Mouse (Mus musculus) cerebral cortex, adult 2 months (tissue): ENCODE data around the gene Eif1b.

Experiments used
- WGBS: fragments of 180-500 bp; shearing (Covaris S2); methylation state at CpG from one replicate; pipeline ENCODE4 v1.1.7; 2018; 5-methylcytosine and 5-hydroxymethylcytosine counted together

The Eif1b gene

GRCm38 (mm10) chr9:120521161-120521560 lies 29.1 kb downstream of the Eif1b start:
- WGBS, result 92% methylated on average over 1 of the region's 1 CpGs

DNA sequence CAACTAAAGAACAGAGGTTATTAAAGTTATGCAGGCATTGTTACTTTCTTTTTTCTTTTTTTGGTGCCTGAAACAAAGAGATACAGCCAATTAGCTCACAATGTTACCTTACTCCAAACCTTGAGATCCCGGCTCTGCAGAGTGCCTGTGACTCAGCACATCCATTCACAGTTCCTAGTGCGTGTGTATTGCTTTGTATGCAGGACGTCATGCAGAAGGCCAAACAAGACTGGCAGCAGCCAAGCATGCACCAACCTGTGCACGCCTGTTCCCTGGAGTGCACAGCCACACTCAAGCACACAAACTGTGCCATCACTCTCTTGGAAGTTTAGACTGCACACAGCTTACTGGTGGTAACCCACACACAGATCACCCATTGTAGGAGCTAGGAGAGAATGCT lies 35.2 kb downstream of the Eif1b start:
- 63% methylated on average over 4 of the region's 4 CpGs for WGBS

- 94% methylated on average over 8 of the region's 8 CpGs for WGBS
Measured at GRCm38 (mm10) chr9:120527919-120528318, 35.9 kb downstream of the Eif1b start.

GRCm38 (mm10) chr9:120528815-120529510 lies 36.9 kb downstream of the Eif1b start:
- WGBS, result 78% methylated on average over 17 of the region's 17 CpGs

GRCm38 (mm10) chr9:120530471-120530870 lies 38.4 kb downstream of the Eif1b start:
- 89% methylated on average over 5 of the region's 5 CpGs for WGBS

- 89% methylated on average over 6 of the region's 6 CpGs for WGBS
Measured at GRCm38 (mm10) chr9:120532062-120532461, 40.0 kb downstream of the Eif1b start.

DNA sequence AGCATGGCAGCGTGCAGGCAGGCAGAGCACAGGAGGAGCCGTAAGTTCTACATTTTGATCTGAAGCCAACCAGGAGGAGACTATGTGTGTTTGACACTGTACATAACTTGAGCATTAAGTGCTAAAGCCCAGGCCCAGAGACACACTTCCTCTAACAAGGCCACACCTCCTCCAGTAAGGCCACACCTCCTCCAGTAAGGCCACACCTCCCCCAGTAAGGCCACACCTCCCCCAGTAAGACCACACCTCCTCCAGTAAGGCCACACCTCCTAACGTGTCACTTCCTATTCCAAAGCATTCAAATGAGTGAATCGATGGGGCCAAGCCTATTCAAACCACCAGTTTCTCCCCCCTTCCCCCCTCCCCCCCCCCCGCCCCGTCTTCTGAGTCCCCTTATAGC lies 40.7 kb downstream of the Eif1b start:
- 91% methylated on average over 6 of the region's 6 CpGs for WGBS

GRCm38 (mm10) chr9:120533446-120533950 lies 41.5 kb downstream of the Eif1b start:
- 95% methylated on average over 8 of the region's 8 CpGs for WGBS

- WGBS, result 3% methylated on average over 31 of the region's 31 CpGs
Measured at GRCm38 (mm10) chr9:120539662-120540251, 47.7 kb downstream of the Eif1b start, which contains the start of gene Entpd3. Entpd3 (plus strand) TSS chr9:120539818.

DNA sequence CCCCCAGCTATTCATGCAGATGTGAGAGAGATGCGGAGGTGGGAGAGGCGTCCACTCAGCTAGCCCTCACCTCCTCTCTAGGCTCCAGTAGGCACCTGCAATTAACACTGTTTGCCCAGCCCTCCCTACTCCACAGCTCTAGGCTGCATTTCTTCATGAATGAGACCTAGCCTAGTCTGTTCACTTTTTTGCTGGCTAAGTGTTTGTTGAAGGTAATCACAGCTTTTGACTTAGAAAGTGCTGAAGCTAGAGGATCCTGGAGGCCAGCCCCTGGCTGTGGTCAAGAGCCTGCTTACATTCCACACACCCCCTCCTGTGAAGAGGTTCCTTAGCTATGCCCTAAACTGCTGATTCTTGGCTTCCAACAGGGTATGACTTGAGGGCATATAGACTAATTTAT lies 49.4 kb downstream of the Eif1b start:
- WGBS, result 24% methylated on average over 2 of the region's 2 CpGs

DNA sequence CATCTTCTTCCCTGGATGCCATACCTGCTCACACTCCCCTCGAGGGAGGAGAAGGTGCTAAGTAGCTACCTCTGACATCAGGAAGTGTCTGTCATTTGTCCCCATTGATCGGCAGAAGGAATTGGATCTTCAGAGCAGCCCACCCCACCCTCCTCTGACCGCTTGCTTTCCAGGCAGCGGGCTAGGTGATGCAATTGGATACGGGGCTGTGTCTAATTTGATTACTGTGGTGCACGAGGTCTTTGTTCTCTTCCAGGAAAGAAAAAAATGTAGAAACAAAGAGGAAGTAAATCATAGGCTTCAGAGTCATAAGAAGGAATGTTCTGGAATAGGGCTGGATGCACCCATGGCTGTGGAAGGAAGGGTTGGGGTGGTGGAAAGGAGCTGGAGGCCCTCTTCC lies 50.2 kb downstream of the Eif1b start:
- 55% methylated on average over 6 of the region's 6 CpGs for WGBS
